Mouse (Mus musculus): ENCODE data around the gene Ugt1a5.
"Not testable (repeated sequence)": the region's sequence is repeated elsewhere in the genome, so short reads cannot be mapped to it uniquely, and the experiment has no call there.

Gene Ugt1a5

GRCm38 (mm10) chr1:88165711-88166110, at the start of gene Ugt1a5:
Gene Ugt1a5 (plus strand): TSS chr1:88166012.
- DNase-seq (ENCODE audit: low spot score), result no peak

- not testable (repeated sequence) for DNase-seq (ENCODE audit: low spot score)
These were observed 45.3 kb upstream of the Ugt1a5 start for GRCm38 (mm10) chr1:88120550-88120949.

- not testable (repeated sequence) for DNase-seq (ENCODE audit: low spot score)
These were observed 44.3 kb upstream of the Ugt1a5 start for GRCm38 (mm10) chr1:88121521-88121920.

DNA sequence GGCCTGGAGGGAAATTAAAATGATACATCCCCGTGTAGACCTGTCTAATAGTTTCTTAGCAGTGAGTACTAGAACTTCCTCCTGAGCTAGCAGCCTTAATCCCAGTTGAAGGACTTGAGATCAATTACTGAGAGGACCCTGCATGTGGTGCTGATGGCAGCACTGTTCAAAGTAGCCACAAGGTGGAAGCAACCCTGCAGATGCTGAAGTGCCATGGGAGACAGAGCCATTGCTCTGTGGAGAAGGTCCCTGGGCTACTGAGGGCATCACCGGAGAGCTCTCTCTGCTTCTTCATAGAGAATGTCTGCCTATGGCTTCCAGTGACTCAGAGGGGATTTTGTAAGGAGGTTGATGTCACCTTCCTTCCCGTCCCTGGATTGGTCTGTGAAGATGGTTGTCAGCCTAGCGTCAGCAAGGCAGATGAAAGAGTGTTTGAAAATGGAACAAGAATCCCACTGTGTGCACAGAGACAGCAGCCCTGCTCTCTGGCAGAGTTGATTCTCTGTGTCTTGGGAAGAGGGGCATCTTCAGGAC, 39.9 kb upstream of the Ugt1a5 start:
- not testable (repeated sequence) for DNase-seq (ENCODE audit: low spot score)

DNA sequence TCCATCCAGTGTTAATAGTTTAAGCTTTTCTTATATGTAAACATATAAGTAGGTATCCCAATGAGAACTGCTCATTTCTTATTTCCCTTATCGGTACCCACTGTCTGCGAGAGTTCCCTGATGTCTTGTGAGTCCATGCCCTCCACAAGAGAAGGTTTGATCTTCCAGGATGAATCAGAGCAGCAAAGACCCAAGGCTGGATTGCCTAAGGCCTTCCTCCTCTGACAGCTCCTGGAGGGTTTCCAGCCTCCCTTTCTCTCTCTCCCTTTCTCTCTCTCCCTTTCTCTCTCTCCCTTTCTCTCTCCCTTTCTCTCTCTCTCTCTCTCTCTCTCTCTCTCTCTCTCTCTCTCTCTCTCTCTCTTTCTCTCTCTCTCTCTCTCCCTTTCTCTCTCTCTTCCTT, 36.7 kb upstream of the Ugt1a5 start:
- not testable (repeated sequence) for DNase-seq (ENCODE audit: low spot score)

DNA sequence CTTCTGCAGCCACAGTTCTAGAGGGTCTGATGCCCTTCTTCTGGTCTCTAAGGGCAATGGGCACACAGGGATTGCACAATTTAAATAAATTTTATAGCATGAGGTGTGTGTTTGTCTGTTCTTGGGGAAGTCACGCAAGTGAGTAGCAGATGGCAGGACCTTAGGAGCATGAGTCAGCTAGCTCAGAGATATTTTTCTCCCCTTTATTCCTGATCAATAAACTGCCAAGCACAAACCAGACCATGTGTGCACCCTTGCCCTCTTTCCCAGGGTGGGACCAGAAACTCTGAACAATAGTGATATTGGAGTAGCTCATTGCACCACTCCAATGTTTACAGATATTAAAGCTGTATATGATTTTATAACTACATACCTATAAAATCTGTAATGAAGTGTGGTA, 35.6 kb upstream of the Ugt1a5 start:
- not testable (repeated sequence) for DNase-seq (ENCODE audit: low spot score)

GRCm38 (mm10) chr1:88133908-88134456, 31.8 kb upstream of the Ugt1a5 start:
- DNase-seq (ENCODE audit: low spot score), result no peak

- DNase-seq (ENCODE audit: low spot score), result not testable (repeated sequence)
These were observed 31.3 kb upstream of the Ugt1a5 start, which contains the start of gene Ugt1a6a for GRCm38 (mm10) chr1:88134457-88135011. Gene Ugt1a6a (plus strand): TSS chr1:88134809.

GRCm38 (mm10) chr1:88135229-88135904, 30.4 kb upstream of the Ugt1a5 start:
- DNase-seq (ENCODE audit: low spot score), result not testable (repeated sequence)

DNA sequence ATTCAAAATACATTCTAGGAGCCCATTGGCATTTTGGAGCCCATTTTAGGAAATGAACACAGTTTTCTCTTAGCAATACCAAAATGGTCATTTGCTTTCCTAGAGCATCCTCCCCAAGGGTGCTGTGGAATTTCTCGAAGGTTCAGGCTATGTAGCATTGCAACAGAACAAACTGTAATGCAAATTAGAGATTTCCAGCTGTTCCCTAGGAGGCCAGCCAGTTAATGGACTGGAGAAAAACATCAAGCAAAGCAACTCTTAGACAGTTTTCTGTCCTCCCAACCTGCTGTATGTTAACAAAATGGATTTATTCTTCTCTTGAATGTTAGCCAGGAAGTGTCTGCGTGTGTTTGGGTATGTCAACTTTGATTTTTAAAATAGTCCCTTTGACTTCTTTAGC, 29.2 kb upstream of the Ugt1a5 start:
- DNase-seq (ENCODE audit: low spot score), result no peak

GRCm38 (mm10) chr1:88137264-88137663, 28.5 kb upstream of the Ugt1a5 start:
- DNase-seq (ENCODE audit: low spot score), result no peak

DNA sequence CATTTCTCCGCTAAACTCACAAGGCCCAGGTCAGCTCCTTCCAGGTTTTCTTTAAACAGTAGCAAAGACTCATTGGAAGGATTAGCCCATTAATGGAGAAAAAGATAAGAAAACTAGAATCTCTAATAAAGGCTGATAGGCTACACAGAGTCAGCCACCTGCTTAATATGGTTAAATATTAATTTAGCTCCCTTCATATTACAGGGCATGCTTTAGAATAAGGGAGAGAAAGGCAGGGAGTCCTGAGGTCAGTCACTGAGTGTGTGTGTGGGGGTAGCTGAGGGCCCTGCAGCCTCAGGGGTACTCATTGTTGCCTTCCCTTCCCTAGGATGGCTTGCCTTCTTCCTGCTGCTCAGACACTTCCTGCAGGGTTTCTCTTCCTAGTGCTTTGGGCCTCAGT, 27.7 kb upstream of the Ugt1a5 start:
- DNase-seq (ENCODE audit: low spot score), result no peak

DNA sequence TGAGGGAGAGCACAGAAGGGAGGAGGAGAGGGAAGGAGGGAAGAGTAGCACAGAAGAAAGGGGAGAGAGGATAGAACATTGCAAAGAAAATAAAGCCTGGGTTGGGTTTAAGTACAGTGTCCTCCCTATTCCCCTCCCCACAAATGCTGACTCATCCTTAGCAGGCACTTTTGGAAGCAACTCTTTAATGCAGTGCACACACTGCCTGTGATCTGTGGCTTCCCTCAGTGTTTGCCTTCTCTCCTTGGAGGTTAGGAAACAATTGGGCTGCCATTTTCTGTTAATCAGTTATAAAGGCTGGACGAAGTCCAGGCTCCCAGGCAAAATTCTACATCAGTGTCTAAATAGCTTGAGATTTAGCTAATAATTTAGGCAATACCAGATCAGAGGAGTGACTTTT, 25.3 kb upstream of the Ugt1a5 start:
- not testable (repeated sequence) for DNase-seq (ENCODE audit: low spot score)

DNA sequence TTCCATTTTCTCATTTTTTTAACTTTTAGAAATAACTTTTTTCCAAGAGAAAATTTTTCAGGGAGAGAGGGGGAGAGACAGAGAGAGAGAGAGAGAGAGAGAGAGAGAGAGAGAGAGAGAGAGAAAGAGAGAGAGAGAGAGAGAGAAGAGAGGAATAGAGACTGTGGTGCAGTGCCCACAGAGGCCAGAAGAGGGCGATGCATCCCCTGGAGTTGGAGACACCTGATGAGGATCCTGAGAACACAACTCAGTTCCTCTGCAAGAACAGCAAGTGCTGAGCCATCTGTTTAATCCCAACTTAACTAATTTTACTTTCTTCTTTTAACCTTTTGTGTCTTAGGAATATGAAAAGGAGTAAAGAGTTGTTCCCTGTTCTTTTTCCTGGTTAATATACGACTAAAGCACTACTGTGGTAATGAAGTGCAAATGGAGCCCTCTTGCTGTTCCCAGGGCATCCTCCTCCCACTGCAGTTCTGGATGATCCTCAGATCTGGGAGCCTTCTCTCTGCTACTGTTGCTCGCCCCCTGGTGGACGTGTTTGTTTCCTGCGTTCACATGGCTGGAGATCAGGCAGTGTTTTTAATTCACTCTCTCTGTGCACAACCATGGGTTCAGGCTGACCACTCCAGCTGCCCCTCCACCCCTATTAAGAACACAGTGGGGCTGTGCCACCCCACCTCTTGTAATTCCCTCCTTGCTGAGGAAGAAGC, 21.7 kb upstream of the Ugt1a5 start:
- DNase-seq (ENCODE audit: low spot score), result not testable (repeated sequence)

GRCm38 (mm10) chr1:88145278-88145677, 20.5 kb upstream of the Ugt1a5 start:
- DNase-seq (ENCODE audit: low spot score), result not testable (repeated sequence)

- not testable (repeated sequence) for DNase-seq (ENCODE audit: low spot score)
These were observed 15.7 kb upstream of the Ugt1a5 start for GRCm38 (mm10) chr1:88150133-88150532.

GRCm38 (mm10) chr1:88158430-88158829, 7.4 kb upstream of the Ugt1a5 start:
- no peak for DNase-seq (ENCODE audit: low spot score)

GRCm38 (mm10) chr1:88172190-88172589, 6.4 kb downstream of the Ugt1a5 start:
- not testable (repeated sequence) for DNase-seq (ENCODE audit: low spot score)

GRCm38 (mm10) chr1:88179657-88180056, 13.8 kb downstream of the Ugt1a5 start:
- no peak for DNase-seq (ENCODE audit: low spot score)

GRCm38 (mm10) chr1:88186325-88186935, 20.6 kb downstream of the Ugt1a5 start:
- no peak for DNase-seq (ENCODE audit: low spot score)

DNA sequence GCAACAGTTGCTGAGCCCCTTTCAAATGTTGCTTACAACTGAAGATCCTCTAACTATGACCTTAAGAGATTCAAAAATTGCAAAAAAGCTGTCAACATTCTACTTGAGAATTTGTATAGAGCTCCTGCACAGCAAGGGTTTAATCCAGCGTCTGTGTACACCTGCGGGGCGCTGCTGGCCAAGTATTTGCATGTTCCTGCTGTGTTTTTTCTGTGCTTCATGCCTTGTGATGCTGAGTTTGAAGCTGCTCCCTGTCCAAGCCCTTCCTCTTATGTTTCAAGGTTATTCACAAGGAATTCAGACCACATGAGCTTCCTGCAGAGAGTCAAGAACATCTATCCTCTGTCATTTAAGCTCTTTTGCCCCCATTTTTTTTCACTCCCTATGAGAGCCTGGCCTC, 26.3 kb downstream of the Ugt1a5 start:
- DNase-seq (ENCODE audit: low spot score), result no peak

DNA sequence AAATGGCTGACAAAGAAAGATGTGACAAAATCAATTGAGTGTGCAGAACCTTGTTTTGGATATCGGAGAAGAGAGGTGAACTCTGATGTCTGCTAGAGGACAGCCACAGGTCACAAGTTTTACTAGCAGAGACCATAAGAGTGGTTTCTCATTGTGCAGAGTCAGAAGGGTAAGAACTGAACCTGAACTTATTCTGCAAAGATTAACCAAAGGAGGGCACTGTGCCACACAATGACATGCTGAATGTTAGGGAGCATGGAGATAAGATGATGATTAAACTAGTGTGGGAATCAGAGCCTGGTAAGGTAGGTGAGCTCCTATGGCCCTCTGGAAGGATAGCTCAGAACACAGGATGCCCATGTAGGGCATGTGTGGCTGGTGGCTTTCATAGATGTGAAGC, 29.9 kb downstream of the Ugt1a5 start:
- DNase-seq (ENCODE audit: low spot score), result no peak

All from spleen, adult 12 weeks (tissue).